Mouse (Mus musculus) forelimb bud, embryonic 11.5 days (tissue): ENCODE data around the gene Snai3.

Experiments used
- DNase-seq: peaks from one replicate; pipeline ENCODE4 v3.0.0-alpha.2; 2012; ENCODE audit warnings: low read depth, low spot score

Snai3 gene

GRCm38 (mm10) chr8:122460524-122461472 is at the start of gene Snai3:
Gene Snai3 (minus strand): TSS chr8:122460733.
- DNase-seq = peak; percentile 43

GRCm38 (mm10) chr8:122500856-122501255 is 40.3 kb upstream of the Snai3 start:
- peak; percentile 81 for DNase-seq

- no peak for DNase-seq
Measured at GRCm38 (mm10) chr8:122497912-122498311, 37.4 kb upstream of the Snai3 start.

GRCm38 (mm10) chr8:122497016-122497734 is 36.6 kb upstream of the Snai3 start:
- DNase-seq = no peak

GRCm38 (mm10) chr8:122488387-122488786 is 27.9 kb upstream of the Snai3 start:
- no peak for DNase-seq

GRCm38 (mm10) chr8:122484831-122485230 is 24.3 kb upstream of the Snai3 start:
- DNase-seq = no peak

- DNase-seq = no peak
Measured at GRCm38 (mm10) chr8:122483877-122484276, 23.3 kb upstream of the Snai3 start.

- DNase-seq = no peak
Measured at GRCm38 (mm10) chr8:122482448-122482847, 21.9 kb upstream of the Snai3 start.

- peak; percentile 93 for DNase-seq
Measured at GRCm38 (mm10) chr8:122475580-122476320, 15.2 kb upstream of the Snai3 start, which contains the start of the genes Rnf166 and Ctu2. Gene Rnf166 (minus strand): TSS chr8:122476064. Gene Ctu2 (plus strand): TSS chr8:122476143.

- no peak for DNase-seq
Measured at GRCm38 (mm10) chr8:122474951-122475560, 14.5 kb upstream of the Snai3 start.

- DNase-seq = no peak
Measured at GRCm38 (mm10) chr8:122473911-122474421, 13.4 kb upstream of the Snai3 start.

- no peak for DNase-seq
Measured at GRCm38 (mm10) chr8:122470691-122471090, 10.2 kb upstream of the Snai3 start.

- DNase-seq = no peak
Measured at GRCm38 (mm10) chr8:122469965-122470364, 9.4 kb upstream of the Snai3 start.

GRCm38 (mm10) chr8:122469407-122469806 is 8.9 kb upstream of the Snai3 start:
- no peak for DNase-seq

- no peak for DNase-seq
Measured at GRCm38 (mm10) chr8:122467816-122468215, 7.3 kb upstream of the Snai3 start.

- DNase-seq = no peak
Measured at GRCm38 (mm10) chr8:122464985-122465384, 4.5 kb upstream of the Snai3 start.

GRCm38 (mm10) chr8:122463651-122464640 is 3.4 kb upstream of the Snai3 start:
- no peak for DNase-seq

GRCm38 (mm10) chr8:122462510-122462909 is 2.0 kb upstream of the Snai3 start:
- no peak for DNase-seq

- no peak for DNase-seq
Measured at GRCm38 (mm10) chr8:122461473-122462148, 1.1 kb upstream of the Snai3 start.
